Mouse (Mus musculus) erythroblast, embryonic 14.5 days (primary cell): ENCODE measurements at regions not wholly inside any gene's neighbourhood (a gene's known extent, or its start where the extent isn't known, plus 50 kb on each side); places are given as distances from the start of the nearest gene placed in this dataset.

Experiments
- H3K27me3 ChIP-seq: 2 replicates; pipeline ENCODE4 v1.6.1; 2012; ENCODE audit warnings: inconsistent platforms; ENCODE audit not compliant: control insufficient read depth
- H3K36me3 ChIP-seq: 2 replicates; pipeline ENCODE4 v1.6.1; 2012; ENCODE audit warnings: mild to moderate bottlenecking, inconsistent platforms; ENCODE audit not compliant: control insufficient read depth
- H3K4me1 ChIP-seq: 2 replicates; pipeline ENCODE4 v1.6.1; 2012; ENCODE audit warnings: inconsistent platforms; ENCODE audit not compliant: control insufficient read depth
- H3K4me3 ChIP-seq: replicated peaks from 2 replicates; pipeline ENCODE3; 2012; ENCODE audit warnings: moderate library complexity, mild to moderate bottlenecking, inconsistent platforms
- H3K9me3 ChIP-seq: 2 replicates; pipeline ENCODE4 v1.6.1; 2012; ENCODE audit warnings: low read length, inconsistent platforms, mixed read lengths; ENCODE audit not compliant: control insufficient read depth
- GATA1 ChIP-seq: IDR thresholded peaks from 2 replicates; pipeline ENCODE4 v1.6.1; 2012; ENCODE audit warnings: low read length, inconsistent platforms, mixed read lengths
- TAL1 ChIP-seq: IDR thresholded peaks from 3 replicates; pipeline ENCODE4 v1.6.1; 2012; ENCODE audit warnings: low read length, inconsistent platforms, mixed read lengths

DNA sequence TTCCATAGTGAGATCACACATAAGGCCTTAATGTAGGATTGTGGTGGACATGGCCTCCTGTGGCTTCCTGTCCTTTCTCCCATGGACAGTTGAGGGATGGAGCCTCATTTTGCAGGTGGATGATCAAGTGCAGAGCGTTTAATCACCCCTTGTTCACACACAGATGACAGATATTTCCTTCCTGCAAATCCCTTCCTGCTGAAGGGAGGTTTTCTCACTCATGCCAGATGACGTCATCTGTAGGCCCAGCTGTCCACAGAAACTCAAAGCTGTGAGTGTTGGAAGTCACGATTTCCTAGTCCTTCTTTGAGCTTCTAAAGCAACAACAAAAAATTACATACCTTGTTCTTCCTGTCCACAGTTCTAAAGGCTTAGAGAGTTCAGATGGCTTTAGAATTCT is 1935.3 kb upstream of the Lrrc6 start:
- Histone ChIP-seq H3K27me3 (no peaks in the 10 kb centered on the region), H3K9me3 (no peaks in the 10 kb centered on the region), H3K4me3 (no peak overlapping the region), H3K36me3 (no peaks in the 10 kb centered on the region), H3K4me1 (no peaks in the 10 kb centered on the region)
- TF ChIP-seq TAL1 (no peak), GATA1 (no peak)

DNA sequence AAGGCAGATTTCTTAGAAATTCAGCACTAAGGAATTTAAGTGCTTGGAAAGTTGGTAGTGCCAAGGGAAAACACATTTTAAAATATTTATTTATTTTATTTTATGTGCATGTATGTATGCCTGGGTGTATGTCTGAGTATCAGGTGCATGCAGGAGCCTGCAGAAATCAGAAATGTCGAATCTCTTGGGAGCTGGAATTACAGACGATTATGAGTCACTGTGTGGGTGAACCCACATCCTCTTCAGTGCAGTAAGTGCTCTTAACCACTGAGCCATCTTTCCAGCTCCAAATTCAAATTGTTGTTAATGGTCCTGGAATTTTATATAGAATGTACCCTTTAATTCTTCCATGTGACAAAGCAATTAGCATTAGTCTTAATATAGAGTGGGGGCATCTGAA is 1930.5 kb upstream of the Lrrc6 start:
- Histone ChIP-seq H3K9me3 (no peaks in the 10 kb centered on the region), H3K27me3 (no peaks in the 10 kb centered on the region), H3K4me1 (no peaks in the 10 kb centered on the region), H3K36me3 (no peaks in the 10 kb centered on the region), H3K4me3 (no peak overlapping the region)
- TF ChIP-seq GATA1 (no peak), TAL1 (no peak)

DNA sequence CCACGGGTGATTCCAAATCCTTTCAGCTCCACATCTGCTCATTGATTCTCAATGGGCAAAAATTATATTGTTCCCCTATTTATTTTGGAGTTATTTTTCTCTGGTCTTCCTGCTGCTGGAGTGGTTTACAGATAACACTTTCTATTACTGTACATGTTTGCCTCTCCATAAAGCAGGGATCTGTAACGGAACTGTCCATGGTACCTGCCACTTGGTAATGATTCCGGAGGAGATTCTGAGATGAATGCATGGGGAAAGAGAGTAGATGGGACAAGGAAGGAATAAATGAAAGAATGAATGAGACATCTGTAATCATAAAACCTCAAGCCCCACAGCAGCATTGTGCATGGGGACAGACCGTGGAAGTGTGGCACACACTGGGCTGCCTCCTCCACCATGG is 1929.8 kb upstream of the Lrrc6 start:
- Histone ChIP-seq H3K4me1 (no peaks in the 10 kb centered on the region), H3K27me3 (no peaks in the 10 kb centered on the region), H3K9me3 (no peaks in the 10 kb centered on the region), H3K36me3 (no peaks in the 10 kb centered on the region), H3K4me3 (no peak overlapping the region)
- no peak for TF ChIP-seq GATA1
- TF ChIP-seq TAL1, result no peak

DNA sequence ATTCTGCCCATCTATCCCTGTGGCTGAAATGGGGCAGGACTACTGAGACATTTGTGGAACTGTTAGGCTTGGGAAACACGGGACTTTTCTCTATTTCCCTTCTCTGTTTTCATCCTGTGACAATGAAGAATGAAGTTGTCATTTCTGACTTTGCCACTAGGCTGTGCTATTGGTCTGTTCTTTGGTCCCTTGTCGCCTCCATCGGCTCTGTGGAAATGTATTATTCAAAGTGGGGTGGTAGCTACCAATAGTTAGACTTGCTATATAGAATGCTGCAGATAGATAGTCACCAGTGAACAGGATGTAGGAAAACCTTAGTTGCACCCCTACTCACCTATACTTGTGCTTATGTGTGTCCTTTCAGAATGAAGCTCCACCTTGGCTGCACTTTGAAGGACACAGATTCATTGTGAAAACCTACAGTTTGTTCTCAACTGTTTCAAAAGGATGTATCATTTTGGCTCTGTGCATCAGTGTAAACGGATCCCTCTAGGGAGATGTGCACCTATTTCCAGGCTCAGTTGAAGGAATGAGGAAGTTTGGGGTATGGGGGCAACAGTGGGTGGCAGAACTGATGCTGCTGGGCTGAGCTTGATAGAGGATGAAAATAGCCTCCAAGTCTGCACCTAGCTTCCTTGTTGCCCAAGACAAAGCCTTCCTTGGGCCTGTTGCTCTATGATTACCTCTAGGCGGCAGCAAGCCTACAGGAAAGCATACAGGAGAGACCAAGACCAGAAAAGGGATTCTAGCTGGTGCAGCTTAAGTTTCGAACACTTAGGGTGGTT is 1927.9 kb upstream of the Lrrc6 start:
- no peaks in the 10 kb centered on the region for H3K36me3 ChIP-seq
- no peaks in the 10 kb centered on the region for H3K4me1 ChIP-seq
- H3K27me3 ChIP-seq, result no peaks in the 10 kb centered on the region
- TF ChIP-seq GATA1 (no peak), TAL1 (no peak)
- no peaks in the 10 kb centered on the region for H3K9me3 ChIP-seq
- no peak overlapping the region for H3K4me3 ChIP-seq

DNA sequence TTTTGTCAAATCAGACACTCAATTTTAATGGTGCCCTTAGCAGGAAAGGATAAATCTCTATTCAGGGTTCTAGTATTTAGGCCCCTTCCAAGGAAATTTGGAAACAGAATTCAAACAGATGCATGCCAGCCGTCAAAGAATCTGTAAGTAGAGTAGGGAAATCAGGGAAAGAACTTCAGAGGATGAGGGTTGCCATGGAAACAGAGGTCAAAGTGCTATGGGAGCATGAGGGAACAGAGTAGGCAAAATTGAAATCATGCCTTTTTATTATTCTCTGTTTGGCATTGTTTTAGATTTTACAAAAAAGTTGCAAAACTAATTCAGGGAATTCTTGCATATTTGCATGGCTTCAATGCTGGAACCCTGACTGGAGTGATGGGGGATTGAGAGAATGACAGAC is 1916.4 kb upstream of the Lrrc6 start:
- no peaks in the 10 kb centered on the region for H3K9me3 ChIP-seq
- H3K4me3 ChIP-seq, result no peak overlapping the region

DNA sequence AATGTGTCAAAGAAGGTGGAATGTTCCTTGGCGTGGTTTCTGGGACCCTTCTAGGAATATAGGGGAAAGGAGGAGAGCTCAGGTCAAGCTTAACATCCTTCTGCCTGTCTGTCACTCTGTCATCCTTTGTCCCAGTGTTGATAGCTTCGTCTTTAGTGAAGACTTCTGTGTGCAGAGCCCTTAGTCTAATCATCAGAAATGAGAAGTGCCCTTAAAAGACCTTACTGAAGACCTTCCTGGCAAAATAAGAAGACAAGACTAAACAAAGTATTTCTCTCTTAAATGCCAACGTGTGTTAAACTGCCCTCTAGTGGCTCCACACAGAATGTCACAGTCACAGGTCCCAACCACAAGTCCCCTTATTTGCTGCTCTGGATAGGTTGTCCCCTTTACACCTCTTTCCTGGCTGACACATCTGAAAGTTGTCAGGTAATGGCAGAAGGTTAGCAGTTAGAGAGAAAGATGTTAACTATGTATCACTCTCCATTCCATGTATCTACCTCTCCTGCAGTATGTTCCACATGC is 1914.8 kb upstream of the Lrrc6 start:
- H3K4me3 ChIP-seq, result no peak overlapping the region
- no peaks in the 10 kb centered on the region for H3K4me1 ChIP-seq
- no peaks in the 10 kb centered on the region for H3K27me3 ChIP-seq
- TF ChIP-seq GATA1 (no peak), TAL1 (no peak)
- H3K36me3 ChIP-seq, result no peaks in the 10 kb centered on the region
- no peaks in the 10 kb centered on the region for H3K9me3 ChIP-seq

More for the DNA sequence above, 1916.4 kb upstream of the Lrrc6 start:
- no peak for TF ChIP-seq GATA1
- Histone ChIP-seq H3K27me3 (no peaks in the 10 kb centered on the region), H3K36me3 (no peaks in the 10 kb centered on the region), H3K4me1 (no peaks in the 10 kb centered on the region)

DNA sequence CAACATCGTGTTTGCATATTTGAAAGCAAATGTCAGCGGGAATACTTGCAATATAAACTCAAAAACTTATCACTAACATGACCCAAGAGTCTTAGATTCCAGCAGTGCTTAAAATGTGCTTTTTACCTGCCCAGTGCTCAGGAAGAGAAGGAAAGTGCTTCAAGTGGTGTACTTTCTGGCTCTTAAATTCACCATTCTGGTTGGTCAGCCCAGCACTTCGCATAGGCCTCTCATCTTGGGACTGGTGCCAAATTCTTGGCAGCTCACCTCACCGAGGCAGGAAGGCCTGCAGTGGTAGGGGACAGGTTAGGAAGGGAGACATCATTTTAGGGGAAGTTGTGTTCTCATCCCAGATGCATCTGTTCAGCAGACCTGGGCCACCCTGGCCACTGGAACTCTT is 1913.3 kb upstream of the Lrrc6 start:
- H3K27me3 ChIP-seq, result no peaks in the 10 kb centered on the region
- TF ChIP-seq GATA1, result no peak
- no peak for TF ChIP-seq TAL1
- H3K9me3 ChIP-seq, result no peaks in the 10 kb centered on the region
- no peak overlapping the region for H3K4me3 ChIP-seq
- no peaks in the 10 kb centered on the region for H3K36me3 ChIP-seq
- H3K4me1 ChIP-seq, result no peaks in the 10 kb centered on the region

DNA sequence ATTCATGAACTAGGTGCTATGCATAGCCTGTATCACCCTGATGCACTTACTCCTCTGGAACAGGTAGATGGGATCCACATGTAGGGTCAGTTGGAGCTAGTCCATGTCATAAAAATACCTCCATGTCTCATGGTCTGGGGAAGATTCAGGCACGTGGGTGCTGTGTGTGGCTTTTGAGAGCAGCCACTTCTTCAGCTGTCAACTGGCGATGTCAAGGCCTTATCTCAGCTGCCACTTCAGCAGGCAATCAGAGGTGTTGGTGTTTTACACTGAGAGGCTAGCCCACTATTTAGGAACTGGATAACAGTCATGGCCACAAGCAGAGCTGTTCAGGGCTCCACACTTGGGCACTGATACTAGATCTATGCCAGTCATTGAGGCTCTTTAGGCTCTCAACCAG is 1912.0 kb upstream of the Lrrc6 start:
- Histone ChIP-seq H3K27me3 (no peaks in the 10 kb centered on the region), H3K4me3 (no peak overlapping the region), H3K36me3 (no peaks in the 10 kb centered on the region), H3K9me3 (no peaks in the 10 kb centered on the region), H3K4me1 (no peaks in the 10 kb centered on the region)
- TF ChIP-seq TAL1 (no peak), GATA1 (no peak)

DNA sequence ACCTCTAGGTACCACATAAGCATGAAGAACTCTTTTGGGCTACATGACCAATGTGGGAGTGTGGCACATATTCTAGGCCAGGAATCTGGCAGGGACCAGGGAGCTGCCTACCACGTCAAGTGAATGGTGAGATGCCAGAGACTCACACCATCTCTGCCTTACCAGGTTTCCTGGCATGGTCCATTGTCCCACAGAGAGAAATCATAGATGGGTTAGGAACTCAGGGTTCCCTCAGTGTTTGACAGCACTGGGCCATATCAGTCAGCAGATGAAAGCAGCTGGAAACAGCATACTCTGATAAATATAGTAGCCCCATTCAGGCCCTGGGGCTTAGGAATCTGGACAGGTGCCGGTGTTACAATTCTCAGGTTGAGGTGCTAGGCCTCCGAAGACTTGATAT is 1911.4 kb upstream of the Lrrc6 start:
- H3K27me3 ChIP-seq, result no peaks in the 10 kb centered on the region
- H3K36me3 ChIP-seq, result no peaks in the 10 kb centered on the region
- no peak overlapping the region for H3K4me3 ChIP-seq
- TF ChIP-seq GATA1 (no peak), TAL1 (no peak)
- H3K9me3 ChIP-seq, result no peaks in the 10 kb centered on the region
- no peaks in the 10 kb centered on the region for H3K4me1 ChIP-seq

DNA sequence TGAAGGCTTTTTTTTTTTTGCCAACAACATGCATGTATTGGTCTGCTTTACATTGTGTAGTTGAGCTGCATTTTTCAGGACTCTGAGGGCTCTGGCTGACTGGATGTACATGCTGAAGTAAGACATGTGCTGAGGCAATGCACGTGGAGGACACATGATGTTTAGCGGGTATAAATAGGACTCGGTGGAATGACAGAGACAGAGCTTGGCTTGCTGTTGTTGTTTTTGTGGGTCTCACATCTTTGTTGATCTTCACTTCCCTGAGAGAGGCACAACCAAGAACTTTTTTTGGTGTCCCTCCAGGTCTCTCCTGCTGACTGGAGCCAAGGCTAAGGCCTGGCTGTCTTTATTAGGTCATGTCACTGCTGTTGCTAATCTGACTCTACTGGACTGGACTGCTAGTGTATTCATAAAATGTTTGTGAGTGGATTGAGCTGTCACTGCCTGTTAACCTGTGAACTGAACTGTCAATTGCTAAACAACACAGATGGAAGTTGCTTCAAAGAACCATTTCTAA is 1902.9 kb upstream of the Lrrc6 start:
- Histone ChIP-seq H3K9me3 (no peaks in the 10 kb centered on the region), H3K27me3 (no peaks in the 10 kb centered on the region), H3K4me1 (no peaks in the 10 kb centered on the region), H3K36me3 (no peaks in the 10 kb centered on the region), H3K4me3 (no peak overlapping the region)
- TF ChIP-seq GATA1, result no peak
- no peak for TF ChIP-seq TAL1
